Mouse (Mus musculus) MEL (cell line): ENCODE data around the gene Ostm1. TPM values are rescaled to one million over a fixed set of nuclear protein-coding genes. Genes with fewer than 3 reads are reported as not detected.

Experiments used
- DNase-seq: peaks from one replicate; pipeline ENCODE4 v3.0.0; 2011; ENCODE audit warnings: low read depth, low spot score
- H3K27ac ChIP-seq: 2 replicates; pipeline ENCODE4 v1.5.1; 2012; ENCODE audit warnings: low read depth, mild to moderate bottlenecking, control low read depth, low read length, moderate library complexity; ENCODE audit not compliant: control insufficient read depth
- H3K27me3 ChIP-seq, 2 experiments: fragments of 150-350 bp in 1 of 2; sonication (generic) in 1 of 2; 2 replicates each; pipeline ENCODE4 v1.6.1; 2012; ENCODE audit warnings: low read length in 2 of 2, mild to moderate bottlenecking in 2 of 2, improper control_type of control experiment in 1 of 2, moderate library complexity in 1 of 2; ENCODE audit not compliant: insufficient read depth in 2 of 2, control insufficient read depth in 1 of 2
- H3K36me3 ChIP-seq, 2 experiments: 2 replicates each; pipeline ENCODE4 v1.6.1; 2012 to 2014; ENCODE audit warnings: low read length in 2 of 2, improper control_type of control experiment in 1 of 2, inconsistent platforms in 1 of 2, mild to moderate bottlenecking in 1 of 2; ENCODE audit not compliant: insufficient read depth in 2 of 2, control insufficient read depth in 1 of 2
- H3K4me1 ChIP-seq, 2 experiments: fragments of 150-350 bp in 1 of 2; sonication (generic) in 1 of 2; 2 replicates each; pipeline ENCODE4 v1.6.1; 2012; ENCODE audit warnings: low read length in 2 of 2, improper control_type of control experiment in 1 of 2, mild to moderate bottlenecking in 1 of 2; ENCODE audit not compliant: insufficient read depth in 2 of 2, control insufficient read depth in 1 of 2
- H3K4me3 ChIP-seq, 2 experiments: fragments of 150-350 bp in 1 of 2; sonication (generic) in 1 of 2; 2 replicates each; pipeline ENCODE4 v1.5.1; 2012; ENCODE audit warnings: low read depth in 2 of 2, low read length in 2 of 2, mild to moderate bottlenecking in 2 of 2, moderate library complexity in 2 of 2, control low read depth in 1 of 2, improper control_type of control experiment in 1 of 2; ENCODE audit not compliant: control insufficient read depth in 1 of 2, insufficient read depth in 1 of 2
- H3K79me2 ChIP-seq: 2 replicates; pipeline ENCODE4 v1.6.1; 2012; ENCODE audit warnings: mild to moderate bottlenecking, low read length, moderate library complexity; ENCODE audit not compliant: control insufficient read depth, poor library complexity, insufficient read depth
- H3K9ac ChIP-seq: 2 replicates; pipeline ENCODE4 v1.6.1; 2012; ENCODE audit warnings: low read depth, mild to moderate bottlenecking, control low read depth, low read length, moderate library complexity; ENCODE audit not compliant: control insufficient read depth, poor library complexity, severe bottlenecking
- H3K9me3 ChIP-seq: fragments of 150-350 bp; sonication (generic); replicated peaks from 2 replicates; pipeline ENCODE4 v1.6.1; 2012; ENCODE audit warnings: mild to moderate bottlenecking, low read length, improper control_type of control experiment, moderate library complexity; ENCODE audit not compliant: insufficient read depth
- CHD1 ChIP-seq: IDR thresholded peaks from 2 replicates; pipeline ENCODE4 v1.6.1; 2012; ENCODE audit warnings: low read depth, mild to moderate bottlenecking, inconsistent platforms, low read length, improper control_type of control experiment
- CTCF ChIP-seq, 3 experiments: IDR thresholded peaks in 2 of 3; conservative IDR thresholded peaks in 1 of 3; 2 replicates each; pipeline ENCODE4 v1.5.1; 2011 to 2012; ENCODE audit warnings: low read length in 3 of 3, low read depth in 2 of 3, mild to moderate bottlenecking in 2 of 3, improper control_type of control experiment in 1 of 3, inconsistent platforms in 1 of 3, mixed read lengths in 1 of 3, moderate library complexity in 1 of 3; ENCODE audit not compliant: control insufficient read depth in 1 of 3, insufficient read depth in 1 of 3, poor library complexity in 1 of 3, severe bottlenecking in 1 of 3
- EP300 ChIP-seq, 2 experiments: IDR thresholded peaks; 2 replicates each; pipeline ENCODE4 v1.6.1; 2011; ENCODE audit warnings: improper control_type of control experiment in 2 of 2, low read length in 2 of 2, low read depth in 1 of 2, mild to moderate bottlenecking in 1 of 2
- ETS1 ChIP-seq: IDR thresholded peaks from 2 replicates; pipeline ENCODE4 v1.6.1; 2012; ENCODE audit warnings: low read depth, mild to moderate bottlenecking, inconsistent platforms, low read length, improper control_type of control experiment, moderate library complexity
- GABPA ChIP-seq: IDR thresholded peaks from 2 replicates; pipeline ENCODE4 v1.6.1; 2012; ENCODE audit warnings: low read depth, mild to moderate bottlenecking, inconsistent platforms, low read length, improper control_type of control experiment, moderate library complexity
- HCFC1 ChIP-seq: IDR thresholded peaks from 2 replicates; pipeline ENCODE4 v1.6.1; 2012; ENCODE audit warnings: low read depth, mild to moderate bottlenecking, inconsistent platforms, low read length, improper control_type of control experiment, moderate library complexity
- JUND ChIP-seq: IDR thresholded peaks from 2 replicates; pipeline ENCODE4 v1.6.1; 2011; ENCODE audit warnings: low read depth, mild to moderate bottlenecking, improper control_type of control experiment, low read length
- KAT2A ChIP-seq: conservative IDR thresholded peaks from 2 replicates; pipeline ENCODE4 v1.6.1; 2012; ENCODE audit warnings: low read depth, low read length, improper control_type of control experiment, inconsistent platforms
- MAZ ChIP-seq: IDR thresholded peaks from 2 replicates; pipeline ENCODE4 v1.6.1; 2012; ENCODE audit warnings: low read depth, mild to moderate bottlenecking, inconsistent platforms, low read length, improper control_type of control experiment
- MYB ChIP-seq: IDR thresholded peaks from 2 replicates; pipeline ENCODE4 v1.6.1; 2011; ENCODE audit warnings: mild to moderate bottlenecking, low read depth, low read length, improper control_type of control experiment
- POLR2AphosphoS2 ChIP-seq: IDR thresholded peaks from 2 replicates; pipeline ENCODE4 v1.6.1; 2011; ENCODE audit warnings: low read length, improper control_type of control experiment
- POLR2AphosphoS5 ChIP-seq: IDR thresholded peaks from 2 replicates; pipeline ENCODE4 v1.6.1; 2012; ENCODE audit warnings: low read depth, borderline replicate concordance, mild to moderate bottlenecking, inconsistent platforms, low read length, moderate library complexity, mixed read lengths
- SIN3A ChIP-seq: IDR thresholded peaks from 2 replicates; pipeline ENCODE4 v1.6.1; 2012; ENCODE audit warnings: low read length, improper control_type of control experiment, inconsistent platforms
- TAL1 ChIP-seq: IDR thresholded peaks from 2 replicates; pipeline ENCODE4 v1.6.1; 2012; ENCODE audit warnings: mild to moderate bottlenecking, inconsistent platforms, low read length, moderate library complexity, mixed read lengths
- TBP ChIP-seq: IDR thresholded peaks from 2 replicates; pipeline ENCODE4 v1.8.0; 2011; ENCODE audit warnings: low read depth, low read length, improper control_type of control experiment
- TCF12 ChIP-seq: IDR thresholded peaks from 2 replicates; pipeline ENCODE4 v1.6.1; 2014; ENCODE audit warnings: low read depth, mild to moderate bottlenecking, inconsistent platforms, low read length, improper control_type of control experiment, moderate library complexity
- USF1 ChIP-seq: IDR thresholded peaks from 2 replicates; pipeline ENCODE4 v1.6.1; 2014; ENCODE audit warnings: low read depth, mild to moderate bottlenecking, inconsistent platforms, low read length, improper control_type of control experiment, moderate library complexity
- USF2 ChIP-seq, 2 experiments: IDR thresholded peaks; 2 replicates each; pipeline ENCODE4 v1.6.1; 2011 to 2012; ENCODE audit warnings: improper control_type of control experiment in 2 of 2, low read length in 2 of 2, borderline replicate concordance in 1 of 2, inconsistent platforms in 1 of 2, low read depth in 1 of 2, mild to moderate bottlenecking in 1 of 2; ENCODE audit not compliant: insufficient read depth in 1 of 2
- ZC3H11A ChIP-seq: IDR thresholded peaks from 2 replicates; pipeline ENCODE4 v1.6.1; 2012; ENCODE audit warnings: low read depth, mild to moderate bottlenecking, inconsistent platforms, low read length, improper control_type of control experiment
- ZKSCAN1 ChIP-seq: IDR thresholded peaks from 2 replicates; pipeline ENCODE4 v1.6.1; 2012; ENCODE audit warnings: low read depth, mild to moderate bottlenecking, inconsistent platforms, low read length, improper control_type of control experiment, moderate library complexity
- polyA plus RNA-seq, 2 experiments: library from polyadenylated mRNA; stranded (reverse) in 1 of 2; unstranded in 1 of 2; fragments of >175 nt in 1 of 2; fragments of >200 nt in 1 of 2; gene quantifications; 2 replicates each; pipeline versions ENCODE4 v1.2.1 to v1.2.4; 2012; ENCODE audit warnings: low replicate concordance in 2 of 2, low read depth in 1 of 2; ENCODE audit not compliant: insufficient read length in 2 of 2, insufficient read depth in 1 of 2, missing spikeins in 1 of 2
- total RNA-seq: library from RNA; depleted of rRNA; stranded (reverse); fragments of 300-350 nt; gene quantifications from 2 replicates; pipeline ENCODE4 v1.2.3, GENCODE M21; 2012

The Ostm1 gene
- total and polyA plus RNA-seq, 3 experiments: 13.9 to 17.5 TPM; not detected in 1

GRCm38 (mm10) chr10:42687873-42688272 is 104.3 kb downstream of the Ostm1 start:
- no peak overlapping the region for H3K27ac ChIP-seq
- no peaks in the 10 kb centered on the region for H3K79me2 ChIP-seq
- TF ChIP-seq SIN3A (0 out of 2 replicates have a peak, but pooled peaks have one; percentile 30), EP300 (IDR thresholded peaks at IDR 0.05; ENCODE audit: low read depth in 1 of 2, low read length in 2 of 2) (peak in 1 of 2 experiments; percentile 51; a peak in 1 of 4 replicates), MAZ (no peak), ETS1 (peak; percentile 36; the same call in 1 of the 2 replicates), USF2 (IDR thresholded peaks at IDR 0.05; ENCODE audit: borderline replicate concordance in 1 of 2, insufficient read depth in 1 of 2, low read depth in 1 of 2, low read length in 2 of 2) (no peak)
- TF ChIP-seq, all 39 proteins: peak for 3
- Histone ChIP-seq H3K9ac (no peak overlapping the region), H3K9me3 (no peaks in the 10 kb centered on the region), H3K36me3 (peaks cover 0 to 4% of the 10 kb centered on the region in 2 experiments; a peak in 3 of 4 replicates), H3K4me3 (no peak overlapping the region), H3K4me1 (peaks cover 5 to 6% of the 10 kb centered on the region in 2 experiments; a peak in 3 of 4 replicates), H3K27me3 (no peaks in the 10 kb centered on the region)
- peak; percentile 28 for DNase-seq

GRCm38 (mm10) chr10:42689694-42690093 is 106.1 kb downstream of the Ostm1 start:
- H3K9me3 ChIP-seq: no peaks in the 10 kb centered on the region
- peaks cover 0 to 4% of the 10 kb centered on the region in 2 experiments; a peak in 3 of 4 replicates for H3K36me3 ChIP-seq
- H3K9ac ChIP-seq: no peak overlapping the region
- H3K4me1 ChIP-seq: peaks cover 5 to 6% of the 10 kb centered on the region in 2 experiments; a peak in 3 of 4 replicates
- no peak for DNase-seq
- no peak overlapping the region for H3K4me3 ChIP-seq
- H3K27me3 ChIP-seq: no peaks in the 10 kb centered on the region
- H3K27ac ChIP-seq: no peak overlapping the region
- TF ChIP-seq TAL1 (no peak), ZKSCAN1 (no peak), POLR2AphosphoS2 (no peak), MYB (no peak), GABPA (no peak), MAZ (no peak)
- no peaks in the 10 kb centered on the region for H3K79me2 ChIP-seq

- DNase-seq: no peak
- Histone ChIP-seq H3K9ac (no peak overlapping the region), H3K36me3 (peaks cover 0 to 4% of the 10 kb centered on the region in 2 experiments; a peak in 3 of 4 replicates), H3K79me2 (no peaks in the 10 kb centered on the region), H3K4me1 (peaks cover 5 to 6% of the 10 kb centered on the region in 2 experiments; a peak in 3 of 4 replicates), H3K9me3 (no peaks in the 10 kb centered on the region), H3K27ac (no peak overlapping the region), H3K4me3 (no peak overlapping the region), H3K27me3 (no peaks in the 10 kb centered on the region)
- no peak for TF ChIP-seq ZKSCAN1
- no peak for TF ChIP-seq POLR2AphosphoS5
- TF ChIP-seq KAT2A: no peak
- TF ChIP-seq CTCF (IDR thresholded peaks at IDR 0.05 in 2 of 3, conservative IDR thresholded peaks at IDR 0.05 in 1 of 3; ENCODE audit: control insufficient read depth in 1 of 3, insufficient read depth in 1 of 3, low read depth in 2 of 3, low read length in 3 of 3, poor library complexity in 1 of 3, severe bottlenecking in 1 of 3): no peak
- no peak for TF ChIP-seq ETS1
- no peak for TF ChIP-seq ZC3H11A
- TF ChIP-seq USF2 (IDR thresholded peaks at IDR 0.05; ENCODE audit: borderline replicate concordance in 1 of 2, insufficient read depth in 1 of 2, low read depth in 1 of 2, low read length in 2 of 2): no peak
- TF ChIP-seq TCF12: no peak
- no peak for TF ChIP-seq TBP
- no peak for TF ChIP-seq JUND
- TF ChIP-seq HCFC1: no peak
- TF ChIP-seq USF1: no peak
- TF ChIP-seq SIN3A: no peak
- TF ChIP-seq POLR2AphosphoS2: no peak
- no peak for TF ChIP-seq CHD1
Observed at GRCm38 (mm10) chr10:42690233-42691028, 106.8 kb downstream of the Ostm1 start.
